Mouse (Mus musculus) kidney, adult 11 months (tissue): Measurements from ENCODE around the gene Pltp.
"Not testable (repeated sequence)": the region's sequence is repeated elsewhere in the genome, so short reads cannot be mapped to it uniquely, and the experiment has no call there.

ENCODE experiments used
- DNase-seq: peaks from one replicate; pipeline ENCODE4 v3.0.0; 2022

Pltp gene

GRCm38 (mm10) chr2:164803921-164804313, 53.6 kb downstream of the Pltp start:
- DNase-seq: no peak

- no peak for DNase-seq
Measured at GRCm38 (mm10) chr2:164803201-164803920, 54.1 kb downstream of the Pltp start.

GRCm38 (mm10) chr2:164800252-164801004, 57.1 kb downstream of the Pltp start:
- DNase-seq: no peak

GRCm38 (mm10) chr2:164798554-164798953, 59.0 kb downstream of the Pltp start:
- not testable (repeated sequence) for DNase-seq

- no peak for DNase-seq
Measured at GRCm38 (mm10) chr2:164795868-164796267, 61.6 kb downstream of the Pltp start.

GRCm38 (mm10) chr2:164794293-164794692, 63.2 kb downstream of the Pltp start:
- peak; percentile 83 for DNase-seq

- DNase-seq: no peak
Measured at GRCm38 (mm10) chr2:164793772-164794171, 63.7 kb downstream of the Pltp start.

GRCm38 (mm10) chr2:164793236-164793635, 64.3 kb downstream of the Pltp start:
- DNase-seq: peak; percentile 63

GRCm38 (mm10) chr2:164792400-164793190, 64.9 kb downstream of the Pltp start:
- no peak for DNase-seq

GRCm38 (mm10) chr2:164791841-164792261, 65.7 kb downstream of the Pltp start:
- no peak for DNase-seq

- DNase-seq: no peak
Measured at GRCm38 (mm10) chr2:164790451-164790850, 67.1 kb downstream of the Pltp start.
